Comparison of ENCODE assay signal across 25 mouse cellular contexts in genomic region chr14:26626605-26627140, GRCm38 (mm10). TPM values are rescaled to one million over a fixed set of nuclear protein-coding genes. Genes with fewer than 3 reads are reported as not detected.
DNase-seq lines count a peak whose midpoint lies in the region; ATAC-seq lines count a peak whose summit lies in the region.
"Had no signal": no experiment of that assay in that cellular context is flagged by ENCODE, and none has a peak within 500 bp of the region (broad histone marks: within the 10 kb centered on the region; RNA-seq: fewer than 3 reads in every experiment).

No protein-coding gene starts in this region.

- peaks cover 89% of the 10 kb centered on the region for H3K36me3 ChIP-seq in kidney, embryonic 15.5 days
- peaks cover 52% of the 10 kb centered on the region; the same call in 1 of the 2 replicates for H3K36me3 ChIP-seq in macrophage (ENCODE audit: inconsistent target)

- WGBS in kidney, embryonic 15.5 days: 86% methylated on average over 5 of the region's 5 CpGs
- WGBS in macrophage (ENCODE audit: missing documents): 7% methylated on average over 5 of the region's 5 CpGs

- H3K4me1 ChIP-seq in kidney, embryonic 15.5 days: no peaks in the 10 kb centered on the region
- H3K4me1 ChIP-seq: embryonic facial prominence, embryonic 12.5 days; hindbrain, embryonic 10.5 days; midbrain, embryonic 12.5 days; neural tube, embryonic 12.5 days had no signal

- no peak overlapping the region for H3K9ac ChIP-seq in kidney, embryonic 15.5 days
- H3K9ac ChIP-seq: embryonic facial prominence, embryonic 12.5 days; lung, embryonic 14.5 days; midbrain, embryonic 12.5 days; neural tube, embryonic 12.5 days had no signal

- H3K27me3 ChIP-seq in kidney, embryonic 15.5 days: no peaks in the 10 kb centered on the region
- H3K27me3 ChIP-seq: embryonic facial prominence, embryonic 12.5 days; midbrain, embryonic 12.5 days; neural tube, embryonic 12.5 days; Patski had no signal

- no peak for ATAC-seq in kidney, embryonic 15.5 days (replicated peaks; ENCODE audit: low FRiP score)
- ATAC-seq: activated CD4-positive, CD25-positive, alpha-beta regulatory T cell, adult 4 months; forebrain, embryonic 14.5 days; hindbrain, postnatal 0 days; Patski had no signal

- no peaks in the 10 kb centered on the region for H3K9me3 ChIP-seq in kidney, embryonic 15.5 days (replicated peaks)
- H3K9me3 ChIP-seq: embryonic facial prominence, embryonic 12.5 days; hindbrain, embryonic 10.5 days; midbrain, embryonic 12.5 days; neural tube, embryonic 12.5 days had no signal

- H3K4me3 ChIP-seq in kidney, embryonic 15.5 days (replicated peaks): no peak overlapping the region
- no peak overlapping the region for H3K4me3 ChIP-seq in macrophage (ENCODE audit: inconsistent target)
- H3K4me3 ChIP-seq: embryonic facial prominence, embryonic 12.5 days; erythroblast, embryonic 14.5 days; hindbrain, embryonic 10.5 days; midbrain, embryonic 12.5 days; neural tube, embryonic 12.5 days had no signal

- DNase-seq in kidney, adult 9 months: peak; percentile 68
- DNase-seq in 416B (ENCODE audit: low read depth) (peak; percentile 31), MEL-GATA-1-ER (ENCODE audit: extremely low read depth, low read depth) (peak; percentile 56)
- no peak for DNase-seq in right cerebral cortex, postnatal 10 days (ENCODE audit: low spot score in 2 of 2)
- DNase-seq in embryo, embryonic 11 days: no peak
- no peak for DNase-seq in testis, postnatal 10 days (ENCODE audit: low spot score)
- DNase-seq: adrenal gland, postnatal 14 days; cerebellum, adult 2 months; gastrocnemius, postnatal 14 days; lung, embryonic 14.5 days; lung, postnatal 36 days; right cerebral cortex, adult 18-20 months; thymus, adult 2 months had no signal

- H3K4me2 ChIP-seq in kidney, embryonic 15.5 days: no peak overlapping the region
- H3K4me2 ChIP-seq: embryonic facial prominence, embryonic 12.5 days; liver, embryonic 11.5 days; lung, embryonic 14.5 days; midbrain, embryonic 12.5 days; neural tube, embryonic 12.5 days had no signal

- no peak overlapping the region for H3K27ac ChIP-seq in kidney, embryonic 15.5 days
- H3K27ac ChIP-seq in macrophage: peak overlapping the region; percentile 81
- H3K27ac ChIP-seq: embryonic facial prominence, embryonic 12.5 days; hindbrain, embryonic 10.5 days; hindbrain, postnatal 0 days; midbrain, embryonic 12.5 days; neural tube, embryonic 12.5 days had no signal

- H3K79me2 ChIP-seq in macrophage (ENCODE audit: inconsistent target): peaks cover 6% of the 10 kb centered on the region; the same call in 1 of the 2 replicates

RNA-seq across cellular contexts. Expression of gene Arf4, which starts 11.2 kb away (rescaled TPM):
- polyA plus RNA-seq in kidney, embryonic 15.5 days (2015; fragmentation: Nextera tagmentation; extraction: Ambion mirVana): 594 and 610 TPM in 2 replicates
- total RNA-seq in macrophage (2018; cell fraction: chromatin; rRNA removed): 100 to 1,000 TPM in 25 of 26 experiments, 10 to 100 TPM in 1; 88.1 to 393 (median 178) TPM
- total RNA-seq in macrophage (2018; cell fraction: cytosol; rRNA removed): 100 to 1,000 TPM; 173 to 318 (median 215) TPM
- 100 to 1,000 TPM; 110 to 274 (median 211) TPM for total RNA-seq in macrophage (2018; cell fraction: nucleus; rRNA removed)
- polyA plus RNA-seq in macrophage (2018): 146 to 281 TPM (median 200 TPM) in 3 replicates

RNA-seq across cellular contexts. Expression of gene Pde12, which starts 43.0 kb away (rescaled TPM):
- polyA plus RNA-seq in kidney, embryonic 15.5 days (2015; fragmentation: Nextera tagmentation; extraction: Ambion mirVana): 9.7 and 9.9 TPM in 2 replicates
- total RNA-seq in macrophage (2018; cell fraction: chromatin; rRNA removed): 10 to 100 TPM in 3 of 26 experiments, 1 to 10 TPM in 23; 2.9 to 13.0 (median 6.6) TPM
- 10 to 100 TPM in 1 of 26 experiments, 1 to 10 TPM in 25; 5.3 to 11.4 (median 6.1) TPM for total RNA-seq in macrophage (2018; cell fraction: cytosol; rRNA removed)
- 10 to 100 TPM in 5 of 26 experiments, 1 to 10 TPM in 21; 2.8 to 13.6 (median 7.6) TPM for total RNA-seq in macrophage (2018; cell fraction: nucleus; rRNA removed)
- polyA plus RNA-seq in macrophage (2018): 5.0 to 8.4 TPM (median 6.4 TPM) in 3 replicates

RNA-seq across cellular contexts. Expression of gene Dennd6a, which starts 53.0 kb away (rescaled TPM):
- 31.7 and 34.2 TPM in 2 replicates for polyA plus RNA-seq in kidney, embryonic 15.5 days (2015; fragmentation: Nextera tagmentation; extraction: Ambion mirVana)
- total RNA-seq in macrophage (2018; cell fraction: chromatin; rRNA removed): 10 to 100 TPM; 29.0 to 95.0 (median 72.2) TPM
- total RNA-seq in macrophage (2018; cell fraction: cytosol; rRNA removed): 10 to 100 TPM; 33.4 to 55.0 (median 42.2) TPM
- total RNA-seq in macrophage (2018; cell fraction: nucleus; rRNA removed): 10 to 100 TPM; 25.1 to 79.7 (median 46.2) TPM
- 25.6 to 30.5 TPM (median 28.1 TPM) in 3 replicates for polyA plus RNA-seq in macrophage (2018)

Comparison
In these comparisons a context has a peak if more than half of its experiments do, and no peak if none do; other contexts are left out.
1. DNase-seq: peak in kidney, adult 9 months (single experiment), 416B (single experiment) and MEL-GATA-1-ER (single experiment); none in right cerebral cortex, postnatal 10 days (0 of 2), embryo, embryonic 11 days (single experiment) and testis, postnatal 10 days (single experiment).